Mouse (Mus musculus) T-cell, adult 2 months (primary cell): ENCODE measurements around the gene Rps5.
"Not testable (repeated sequence)": the region's sequence is repeated elsewhere in the genome, so short reads cannot be mapped to it uniquely, and the experiment has no call there.

ENCODE experiments used
- DNase-seq: peaks from one replicate; pipeline ENCODE4 v3.0.0; 2022; ENCODE audit warnings: low spot score

The Rps5 gene

DNA sequence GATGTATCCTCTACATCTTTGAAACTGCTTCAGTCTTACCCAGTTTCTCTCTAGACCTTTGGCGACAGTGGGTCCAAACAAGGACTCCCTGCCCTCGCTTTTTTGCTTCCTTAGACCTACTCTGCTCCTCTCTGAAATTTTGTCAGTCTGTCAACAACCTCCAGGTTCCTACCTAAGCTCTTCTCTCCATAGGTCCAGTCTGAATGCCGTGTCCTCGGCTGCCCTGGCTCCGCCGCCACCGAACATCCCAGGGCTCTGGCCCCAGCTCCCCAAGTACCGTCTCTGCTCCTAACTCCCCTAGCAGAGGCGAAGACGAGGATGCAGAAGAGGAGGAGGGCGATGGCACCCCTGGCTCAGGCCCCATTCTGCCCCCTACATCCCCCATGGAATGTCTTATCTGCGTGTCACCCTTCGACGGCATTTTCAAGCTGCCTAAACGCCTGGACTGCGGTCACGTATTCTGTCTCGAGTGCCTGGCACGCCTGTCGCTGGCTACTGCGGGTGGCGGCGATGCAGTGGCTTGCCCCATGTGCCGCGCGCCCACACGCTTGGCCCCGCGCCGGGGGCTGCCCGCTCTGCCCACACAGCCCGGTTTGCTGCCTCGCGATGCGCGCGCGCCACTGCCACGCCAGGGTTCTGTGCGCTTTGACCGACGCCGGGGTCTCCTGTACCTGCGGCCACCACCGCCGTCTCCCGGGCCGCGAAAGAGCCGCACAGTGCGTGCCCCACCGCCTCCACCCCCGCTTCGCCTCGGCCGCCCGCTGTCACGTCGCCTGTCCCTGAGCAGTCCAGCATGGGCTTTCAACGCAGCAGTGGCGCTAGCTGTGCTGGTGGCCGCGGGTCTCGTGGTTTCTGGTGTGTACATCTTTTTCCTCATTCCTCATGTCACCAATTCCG, 5.9 kb downstream of the Rps5 start:
- no peak for DNase-seq

GRCm38 (mm10) chr7:12933615-12934140, 11.6 kb downstream of the Rps5 start:
- DNase-seq, result no peak

GRCm38 (mm10) chr7:12934808-12935207, 12.7 kb downstream of the Rps5 start:
- DNase-seq, result no peak

GRCm38 (mm10) chr7:12937254-12937803, 15.2 kb downstream of the Rps5 start:
- DNase-seq, result not testable (repeated sequence)

DNA sequence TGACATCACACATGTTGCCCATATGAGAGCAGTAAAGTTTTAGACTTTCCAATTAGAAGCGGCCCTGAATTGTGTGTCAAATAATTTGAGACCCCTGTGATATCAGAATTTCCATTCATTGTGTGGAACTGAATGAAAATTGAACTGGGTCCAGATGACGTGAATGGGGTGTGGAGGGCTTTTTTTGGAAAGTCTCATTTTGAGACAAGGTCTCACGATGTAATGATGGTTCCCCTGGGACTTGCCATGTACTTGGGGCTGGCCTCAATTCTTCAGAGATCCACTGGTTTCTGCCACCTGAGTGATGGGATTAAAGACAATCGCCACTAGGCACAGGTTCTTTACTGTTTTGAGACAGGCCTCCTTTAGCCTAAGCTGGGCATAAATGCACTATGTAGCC, 18.5 kb downstream of the Rps5 start:
- DNase-seq, result no peak

- peak; percentile 40 for DNase-seq
Observed at GRCm38 (mm10) chr7:12943488-12943887, 21.4 kb downstream of the Rps5 start.

GRCm38 (mm10) chr7:12949032-12949871, 27.2 kb downstream of the Rps5 start:
- DNase-seq, result peak; percentile 96

DNA sequence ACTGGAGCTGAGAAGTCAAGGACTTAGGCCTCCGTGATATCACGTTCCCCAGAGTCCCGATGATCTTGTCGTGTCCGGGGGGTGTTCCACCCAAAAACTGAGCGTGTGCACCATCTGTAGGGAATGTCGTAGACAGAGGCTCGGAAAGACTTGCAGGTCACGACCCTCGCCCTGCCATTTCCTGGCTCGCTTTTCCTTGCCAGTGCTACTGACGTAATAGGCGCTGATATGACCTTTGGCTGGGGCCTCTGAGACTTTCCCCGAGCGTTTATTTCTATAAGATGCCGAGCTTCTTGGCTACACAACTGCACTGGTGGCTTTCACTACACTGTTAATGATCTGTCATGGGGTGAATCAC, 27.8 kb downstream of the Rps5 start:
- no peak for DNase-seq

DNA sequence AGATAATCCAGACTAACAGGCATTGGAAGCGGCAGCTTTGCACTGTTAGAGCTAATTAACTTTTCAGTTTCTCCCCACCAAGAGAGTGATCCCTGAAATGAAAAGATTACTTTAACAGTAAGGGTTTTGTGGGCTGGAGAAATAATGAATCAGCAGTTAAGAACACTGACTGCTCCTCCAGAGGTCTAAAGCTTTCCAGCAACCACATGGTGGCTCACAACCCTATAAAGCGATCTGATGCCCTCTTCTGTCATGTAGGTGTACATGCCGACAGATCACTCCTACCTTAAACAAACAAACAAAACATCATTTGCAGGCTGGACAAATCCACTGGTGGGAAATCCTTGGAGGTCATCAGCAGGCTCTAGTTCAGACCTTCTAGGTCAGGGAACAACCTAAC, 32.8 kb downstream of the Rps5 start:
- DNase-seq, result no peak

DNA sequence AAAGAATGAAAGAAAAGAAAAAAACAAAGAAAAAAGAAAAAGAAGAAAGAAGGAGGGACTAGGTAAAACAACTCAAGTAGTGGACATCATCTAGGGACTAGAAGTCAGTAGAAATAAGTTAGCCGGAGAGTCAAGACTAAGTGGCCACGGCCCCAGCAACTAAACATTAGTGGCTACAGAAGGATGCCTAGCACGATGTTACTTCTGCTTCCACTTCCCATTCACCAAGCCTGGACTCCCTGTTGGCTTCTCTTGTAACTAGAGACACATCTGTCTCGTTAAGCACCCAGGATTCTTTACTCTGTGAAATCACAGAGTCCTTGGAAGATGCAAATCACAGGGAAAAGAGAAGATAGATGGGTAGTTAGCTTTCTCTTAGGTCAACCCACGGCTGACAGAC, 35.4 kb downstream of the Rps5 start:
- no peak for DNase-seq

DNA sequence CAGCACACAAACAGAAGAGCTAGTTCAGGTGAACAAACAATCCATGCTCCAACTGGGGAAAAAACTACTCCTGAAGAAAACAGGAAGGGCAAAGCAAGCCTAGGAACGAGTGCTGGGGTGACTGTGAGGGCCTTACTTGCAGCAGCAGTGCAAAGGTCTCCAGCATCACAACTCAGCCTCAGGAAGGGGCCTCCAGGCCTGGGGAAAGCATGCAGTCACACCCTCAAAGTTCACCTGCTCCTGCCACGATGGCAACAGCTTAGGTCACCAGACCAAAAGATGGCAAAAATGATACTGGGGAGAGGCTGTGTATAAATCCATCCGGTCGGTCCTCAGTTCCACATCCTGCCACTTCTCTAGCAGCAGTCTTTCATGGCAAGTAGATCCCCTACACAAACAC, 36.9 kb downstream of the Rps5 start:
- no peak for DNase-seq

- DNase-seq, result no peak
Observed at GRCm38 (mm10) chr7:12959718-12960117, 37.6 kb downstream of the Rps5 start.

DNA sequence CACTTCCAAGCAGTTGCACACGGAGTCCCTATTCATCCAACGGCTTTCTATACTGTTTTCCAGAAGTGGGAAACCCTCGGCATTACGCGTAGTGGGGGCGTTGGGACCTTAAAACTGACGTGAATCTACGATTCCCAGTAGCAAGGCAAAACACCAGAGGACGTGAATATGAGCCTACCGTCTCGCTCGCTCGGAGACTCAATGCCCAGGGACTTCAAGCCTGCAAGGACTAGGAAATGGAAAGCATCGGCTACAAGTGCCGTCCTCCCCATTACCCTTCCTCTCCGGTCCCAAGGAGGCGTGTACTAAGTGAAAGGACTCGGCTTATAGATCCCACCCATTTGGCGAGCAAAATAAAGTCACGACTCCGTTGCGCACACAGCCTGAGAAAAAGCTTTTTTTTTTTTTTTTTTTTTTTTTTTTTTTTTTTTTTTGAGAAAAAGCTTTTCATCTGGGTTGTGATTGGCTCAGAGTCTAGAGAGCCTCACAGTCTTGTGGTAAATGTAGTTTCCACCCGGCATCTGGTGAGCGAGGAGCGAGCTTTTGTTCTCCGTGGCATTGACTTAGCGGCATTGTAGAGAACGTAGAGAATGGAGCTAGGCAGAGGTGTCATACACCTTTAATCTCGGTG, 39.5 kb downstream of the Rps5 start:
- peak; percentile 82 for DNase-seq

- peak; percentile 85 for DNase-seq
Observed at GRCm38 (mm10) chr7:12965678-12966091, 43.6 kb downstream of the Rps5 start, which contains the start of gene Zfp324. Gene Zfp324 (plus strand): TSS chr7:12965838.

- DNase-seq, result peak; percentile 52
Observed at GRCm38 (mm10) chr7:12966104-12966845, 44.2 kb downstream of the Rps5 start.

DNA sequence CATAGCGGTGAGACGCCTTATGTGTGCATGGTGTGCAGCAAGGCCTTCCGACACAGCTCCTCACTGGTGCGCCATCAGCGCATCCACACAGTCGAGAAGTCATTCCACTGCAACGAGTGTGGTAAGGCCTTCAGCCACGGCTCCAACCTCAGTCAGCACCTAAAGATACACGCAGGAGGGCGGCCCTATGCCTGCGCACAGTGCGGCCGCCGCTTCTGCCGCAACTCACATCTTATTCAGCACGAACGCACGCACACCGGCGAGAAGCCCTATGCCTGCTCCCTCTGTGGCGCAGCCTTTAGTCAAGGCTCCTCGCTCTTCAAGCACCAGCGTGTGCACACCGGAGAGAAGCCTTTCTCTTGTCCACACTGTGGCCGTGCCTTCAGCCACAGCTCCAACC, 48.8 kb downstream of the Rps5 start:
- no peak for DNase-seq
